Mouse (Mus musculus) bone marrow macrophage, adult 2 months (primary cell): ENCODE measurements at regions not wholly inside any gene's neighbourhood (a gene's known extent, or its start where the extent isn't known, plus 50 kb on each side); places are given as distances from the start of the nearest gene placed in this dataset.

Experiments used
- CTCF ChIP-seq: IDR thresholded peaks from 2 replicates; pipeline ENCODE4 v1.5.1; 2012; ENCODE audit warnings: low read depth, mild to moderate bottlenecking, low read length, moderate library complexity
- POLR2A ChIP-seq: IDR thresholded peaks from 2 replicates; pipeline ENCODE4 v1.6.1; 2012; ENCODE audit warnings: mild to moderate bottlenecking, low read depth, low read length, borderline replicate concordance

GRCm38 (mm10) chr6:6389454-6390445 is 172.8 kb upstream of the Slc25a13 start:
- no peak for TF ChIP-seq POLR2A
- TF ChIP-seq CTCF, result no peak
